Mouse (Mus musculus) limb, embryonic 10.5 days (tissue): ENCODE results near the gene Wnt2b. TPM values are rescaled to one million over a fixed set of nuclear protein-coding genes. Genes with fewer than 3 reads are reported as not detected.

Experiments
- DNase-seq: peaks from one replicate; pipeline ENCODE4 v3.0.0-alpha.2; 2017; ENCODE audit warnings: low spot score
- H3K27ac ChIP-seq: fragments of 300-500 bp; sonication (generic); 2 replicates; pipeline ENCODE4 v1.5.1; 2016; ENCODE audit warnings: mild to moderate bottlenecking
- H3K27me3 ChIP-seq: fragments of 300-500 bp; sonication (generic); 2 replicates; pipeline ENCODE4 v1.6.1; 2016; ENCODE audit warnings: low read depth, mild to moderate bottlenecking; ENCODE audit not compliant: poor library complexity, severe bottlenecking
- H3K36me3 ChIP-seq: fragments of 300-500 bp; sonication (generic); 2 replicates; pipeline ENCODE4 v1.6.1; 2016; ENCODE audit warnings: mild to moderate bottlenecking, moderate library complexity
- H3K4me1 ChIP-seq: fragments of 300-500 bp; sonication (generic); 2 replicates; pipeline ENCODE4 v1.6.1; 2016
- H3K4me3 ChIP-seq: fragments of 300-500 bp; sonication (generic); 2 replicates; pipeline ENCODE4 v1.5.1; 2016; ENCODE audit warnings: mild to moderate bottlenecking, moderate library complexity
- H3K9me3 ChIP-seq: fragments of 300-500 bp; sonication (generic); replicated peaks from 2 replicates; pipeline ENCODE4 v1.6.1; 2016; ENCODE audit warnings: mild to moderate bottlenecking
- WGBS: fragments of 180-500 bp; shearing (Covaris S2); methylation state at CpG from one replicate; pipeline ENCODE4 v1.1.7; 2016; 5-methylcytosine and 5-hydroxymethylcytosine counted together
- polyA plus RNA-seq: library from polyadenylated mRNA; unstranded; fragments of >200 nt; fragmentation: Nextera tagmentation; extraction: Ambion mirVana; gene quantifications from 2 replicates; pipeline ENCODE4 v1.2.1, GENCODE M21; 2016

Gene Wnt2b
- polyA plus RNA-seq, 1 experiment from 2014 or later: 0.39 TPM

DNA sequence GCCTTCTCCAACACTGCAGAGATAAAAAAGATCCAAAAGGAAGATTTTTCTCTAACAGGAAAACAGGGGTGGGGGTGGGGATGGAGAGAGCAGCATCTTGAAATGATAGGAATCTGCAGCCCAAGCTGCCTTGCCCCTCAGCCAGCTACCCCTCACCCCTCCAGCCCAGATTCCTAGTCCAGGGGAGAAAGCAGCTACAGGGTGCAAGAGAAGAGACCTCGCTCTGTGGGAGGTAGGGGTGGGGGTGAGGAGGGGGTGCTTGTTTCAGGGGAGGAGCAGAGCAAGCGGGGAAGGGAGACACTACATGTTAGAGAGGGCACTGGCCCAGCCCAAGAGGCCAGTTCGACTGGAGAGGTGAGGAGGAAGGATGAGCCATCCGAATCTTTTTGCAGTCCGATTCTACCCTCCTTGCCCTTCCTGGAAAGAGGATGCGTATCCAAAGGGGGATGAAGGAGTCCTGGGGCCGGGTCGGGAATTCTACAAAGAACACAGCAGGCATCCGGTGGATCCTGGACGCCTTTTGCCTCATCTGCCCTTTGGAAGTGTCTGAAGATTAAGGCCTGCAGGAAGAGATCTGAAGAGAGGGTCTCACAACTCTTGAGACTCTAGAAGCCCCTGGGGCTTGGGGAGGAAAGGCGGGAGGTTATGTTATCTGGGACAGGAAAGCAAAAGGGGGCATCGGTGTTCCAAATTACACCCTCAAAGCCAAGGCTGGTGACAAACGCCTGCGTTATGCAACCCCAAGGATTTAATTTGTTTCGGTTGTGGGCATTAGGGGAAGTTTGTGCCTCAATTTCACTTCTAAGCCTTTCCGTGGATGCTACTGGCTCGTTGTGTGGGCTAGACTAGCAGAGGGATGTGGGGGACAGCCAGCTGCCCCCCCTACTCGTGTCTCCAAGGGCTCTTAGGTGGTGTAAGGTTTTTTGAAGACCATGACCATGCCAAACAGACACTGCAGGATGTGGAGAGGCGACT, 1.4 kb downstream of the Wnt2b start:
- H3K27ac ChIP-seq: no peak overlapping the region
- H3K9me3 ChIP-seq: no peaks in the 10 kb centered on the region
- 9% methylated on average over 19 of the region's 19 CpGs for WGBS
- H3K36me3 ChIP-seq: peaks cover 7% of the 10 kb centered on the region; the same call in 1 of the 2 replicates
- H3K4me1 ChIP-seq: peaks cover 64% of the 10 kb centered on the region
- H3K27me3 ChIP-seq: peaks cover 72% of the 10 kb centered on the region
- peak; percentile 37 for DNase-seq
- H3K4me3 ChIP-seq: peak overlapping the region; percentile 57

DNA sequence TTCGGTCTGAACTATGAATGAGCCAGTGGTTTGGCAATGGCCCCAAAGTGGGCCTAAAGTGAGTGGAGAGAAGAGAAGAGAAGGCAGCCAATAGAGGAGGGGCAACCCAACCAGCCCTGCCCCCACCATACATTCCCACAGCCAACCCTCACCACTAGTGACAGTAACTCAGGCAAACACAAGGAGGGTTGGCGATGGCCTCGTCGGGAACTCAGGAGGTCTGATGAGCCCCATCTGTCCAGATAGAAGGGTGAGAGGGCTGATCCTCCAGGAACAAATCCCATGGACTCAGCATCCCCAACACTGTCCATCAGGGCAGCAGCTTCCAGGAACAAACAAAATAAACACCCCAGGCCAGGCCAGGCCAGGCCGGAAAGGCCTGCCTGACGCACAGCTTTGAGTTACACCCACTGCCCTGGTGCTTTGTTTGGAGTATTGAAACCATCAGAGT, 5.6 kb downstream of the Wnt2b start:
- Histone ChIP-seq H3K4me3 (no peak overlapping the region), H3K9me3 (no peaks in the 10 kb centered on the region), H3K27ac (no peak overlapping the region), H3K27me3 (peaks cover 31% of the 10 kb centered on the region), H3K36me3 (peaks cover 42% of the 10 kb centered on the region), H3K4me1 (peaks cover 23% of the 10 kb centered on the region)
- no peak for DNase-seq
- WGBS: 78% methylated on average over 6 of the region's 6 CpGs

DNA sequence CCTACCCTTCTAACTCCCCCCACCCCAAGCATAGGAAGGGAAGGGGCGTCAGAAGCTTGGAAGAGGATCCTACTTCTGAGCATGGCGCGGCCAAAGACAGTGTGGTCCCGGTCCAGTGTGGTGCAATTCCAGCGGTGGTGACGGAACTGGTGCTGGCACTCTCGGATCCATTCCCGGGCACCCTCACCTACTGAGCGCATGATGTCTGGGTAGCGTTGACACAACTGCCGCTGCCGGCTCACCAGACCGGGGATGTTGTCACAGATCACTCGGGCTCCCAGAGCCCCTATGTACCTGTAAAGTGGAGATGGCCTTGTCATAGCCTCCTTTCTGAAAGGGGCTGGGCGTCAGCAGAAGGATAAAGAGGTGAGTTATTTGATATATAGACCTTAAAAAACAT, 7.2 kb downstream of the Wnt2b start:
- 97% methylated on average over 15 of the region's 15 CpGs for WGBS

DNA sequence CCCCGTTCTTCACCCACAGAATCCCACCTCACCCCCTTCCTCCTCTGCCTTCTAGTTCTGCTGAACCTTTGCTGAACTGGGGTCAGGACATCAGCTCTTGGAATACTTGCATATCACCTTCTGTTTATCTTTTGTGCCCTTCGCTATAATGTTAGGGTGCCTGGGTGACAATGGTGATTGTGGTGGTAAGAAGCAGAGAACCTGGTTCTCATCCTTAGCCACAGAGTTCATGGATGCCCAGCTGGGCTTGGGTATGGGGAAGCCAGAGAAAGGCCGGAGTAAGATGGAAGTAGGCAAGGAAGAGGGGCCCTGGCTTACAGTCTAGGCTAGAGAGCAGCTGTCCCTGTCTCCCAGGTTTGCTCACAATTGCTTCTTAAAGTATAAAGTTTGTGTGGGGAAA, 7.6 kb downstream of the Wnt2b start:
- no peaks in the 10 kb centered on the region for H3K9me3 ChIP-seq
- 89% methylated on average over 3 of the region's 3 CpGs for WGBS
- H3K27me3 ChIP-seq: peaks cover 10% of the 10 kb centered on the region
- no peak overlapping the region for H3K4me3 ChIP-seq
- H3K4me1 ChIP-seq: peaks cover 10% of the 10 kb centered on the region
- H3K27ac ChIP-seq: no peak overlapping the region
- peaks cover 53% of the 10 kb centered on the region for H3K36me3 ChIP-seq
- DNase-seq: no peak

More for the DNA sequence above, 7.2 kb downstream of the Wnt2b start:
- DNase-seq: no peak
- Histone ChIP-seq H3K4me1 (peaks cover 10% of the 10 kb centered on the region), H3K4me3 (no peak overlapping the region), H3K9me3 (no peaks in the 10 kb centered on the region), H3K27me3 (peaks cover 14% of the 10 kb centered on the region), H3K36me3 (peaks cover 53% of the 10 kb centered on the region), H3K27ac (no peak overlapping the region)

DNA sequence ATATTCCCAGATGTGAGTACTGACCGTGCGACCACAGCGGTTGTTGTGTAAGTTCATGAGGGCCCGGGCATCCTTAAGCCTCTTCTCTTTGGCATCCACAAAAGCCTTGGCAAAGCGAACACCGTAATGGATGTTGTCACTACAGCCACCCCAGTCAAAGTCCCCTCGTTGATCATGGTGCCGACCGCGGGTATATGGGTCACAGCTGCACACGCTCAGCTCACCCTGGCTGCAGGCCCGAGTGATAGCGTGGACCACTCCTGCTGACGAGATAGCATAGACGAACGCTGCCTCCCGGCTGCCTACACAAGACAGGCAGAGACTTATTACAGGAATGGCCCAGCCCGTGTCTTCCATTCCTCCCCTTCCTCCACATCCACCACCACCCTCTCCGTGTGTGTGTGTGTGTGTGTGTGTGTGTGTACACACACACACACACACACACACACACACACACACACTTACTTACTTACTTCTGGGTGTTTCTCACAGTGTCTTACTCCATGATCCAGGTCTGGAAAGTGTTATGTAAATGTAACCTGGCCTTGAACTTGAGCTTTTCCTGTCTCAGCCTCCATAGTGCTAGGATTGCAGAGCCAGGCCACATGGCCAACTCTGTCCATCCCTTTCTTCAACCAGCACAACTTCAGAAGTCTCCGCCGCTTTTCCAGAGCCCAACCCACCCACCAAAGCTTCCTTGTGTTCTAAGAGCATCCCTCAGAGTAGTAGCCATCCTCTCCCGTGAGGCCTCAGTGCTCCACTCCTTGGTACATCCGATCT, 8.6 kb downstream of the Wnt2b start:
- H3K4me1 ChIP-seq: peaks cover 10% of the 10 kb centered on the region
- peaks cover 60% of the 10 kb centered on the region for H3K36me3 ChIP-seq
- no peak overlapping the region for H3K4me3 ChIP-seq
- H3K27me3 ChIP-seq: no peaks in the 10 kb centered on the region
- DNase-seq: no peak
- 90% methylated on average over 23 of the region's 23 CpGs for WGBS
- H3K27ac ChIP-seq: no peak overlapping the region
- H3K9me3 ChIP-seq: no peaks in the 10 kb centered on the region

DNA sequence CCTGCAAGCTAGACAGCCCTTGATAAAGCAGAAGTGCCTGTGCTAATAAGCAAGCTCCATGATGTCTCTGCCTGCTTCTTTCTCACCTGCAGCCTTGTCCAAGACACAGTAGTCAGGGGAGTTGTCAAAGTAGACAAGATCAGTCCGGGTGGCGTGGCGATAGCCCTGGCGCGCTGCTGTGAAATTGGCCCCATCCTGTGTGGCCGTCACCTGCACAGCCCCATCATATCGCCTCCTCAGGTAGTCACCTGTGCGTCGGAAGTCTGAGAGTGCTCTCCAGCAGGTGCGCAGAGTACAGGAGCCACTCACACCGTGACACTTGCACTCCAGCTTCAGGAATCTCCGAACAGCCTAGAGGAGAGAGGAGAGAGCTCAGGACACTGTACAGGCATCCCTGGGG, 10.8 kb downstream of the Wnt2b start:
- no peaks in the 10 kb centered on the region for H3K27me3 ChIP-seq
- H3K27ac ChIP-seq: no peak overlapping the region
- no peak overlapping the region for H3K4me3 ChIP-seq
- peaks cover under 1% of the 10 kb centered on the region; the same call in 1 of the 2 replicates for H3K4me1 ChIP-seq
- WGBS: 96% methylated on average over 12 of the region's 12 CpGs
- no peaks in the 10 kb centered on the region for H3K9me3 ChIP-seq
- peaks cover 74% of the 10 kb centered on the region for H3K36me3 ChIP-seq
- no peak for DNase-seq

DNA sequence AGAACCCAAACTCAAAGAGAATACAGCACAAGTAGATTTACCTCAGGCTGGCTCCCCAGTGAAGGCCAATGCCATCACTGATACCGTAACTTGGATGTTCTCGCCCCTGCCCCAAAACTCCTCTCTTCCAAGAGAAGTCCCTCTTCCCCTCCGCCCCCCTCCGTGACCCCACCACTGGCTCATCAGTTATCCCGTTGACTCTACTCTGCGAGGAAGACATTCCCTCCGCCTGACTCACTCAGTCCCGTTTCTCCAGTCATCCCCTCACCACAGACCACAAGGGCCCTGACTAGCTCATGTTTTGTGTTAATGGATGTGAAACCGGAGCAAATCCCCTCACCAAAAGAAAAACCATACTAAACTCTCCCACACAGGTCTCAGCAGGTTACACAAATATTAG, 16.8 kb downstream of the Wnt2b start:
- 71% methylated on average over 9 of the region's 9 CpGs for WGBS
- no peaks in the 10 kb centered on the region for H3K9me3 ChIP-seq
- H3K36me3 ChIP-seq: peaks cover 28% of the 10 kb centered on the region
- no peak for DNase-seq
- H3K4me3 ChIP-seq: no peak overlapping the region
- H3K27ac ChIP-seq: 0 out of 2 replicates have a peak overlapping the region, but pooled peaks have one; percentile 23
- no peaks in the 10 kb centered on the region for H3K27me3 ChIP-seq
- peaks cover 51% of the 10 kb centered on the region for H3K4me1 ChIP-seq

DNA sequence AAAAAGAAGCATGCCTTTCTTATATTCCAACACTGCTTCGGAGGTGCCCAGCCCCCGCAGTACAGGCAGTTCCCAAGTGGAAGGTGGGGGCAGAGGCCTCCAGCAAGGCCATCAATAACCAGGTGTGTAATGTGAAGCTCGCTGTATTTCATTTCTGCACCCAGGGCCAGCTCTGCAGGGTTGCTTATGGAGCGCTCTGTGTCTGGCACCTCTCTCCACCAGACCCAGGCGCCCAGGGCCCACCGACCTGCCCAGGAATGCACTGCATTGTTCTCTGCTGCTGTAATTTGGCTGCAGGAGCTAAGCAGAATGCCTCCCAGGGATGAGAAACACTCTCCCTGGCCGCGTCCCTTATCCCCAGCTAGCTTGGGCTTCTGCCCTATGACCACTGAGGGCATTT, 18.4 kb downstream of the Wnt2b start:
- Histone ChIP-seq H3K4me3 (no peak overlapping the region; the same call in 1 of the 2 replicates), H3K27ac (peak overlapping the region; percentile 59), H3K27me3 (no peaks in the 10 kb centered on the region), H3K9me3 (no peaks in the 10 kb centered on the region), H3K4me1 (peaks cover 55% of the 10 kb centered on the region), H3K36me3 (peaks cover 31% of the 10 kb centered on the region)
- DNase-seq: peak; percentile 65
- whole genome bisulfite sequencing: 31% methylated on average over 8 of the region's 8 CpGs

DNA sequence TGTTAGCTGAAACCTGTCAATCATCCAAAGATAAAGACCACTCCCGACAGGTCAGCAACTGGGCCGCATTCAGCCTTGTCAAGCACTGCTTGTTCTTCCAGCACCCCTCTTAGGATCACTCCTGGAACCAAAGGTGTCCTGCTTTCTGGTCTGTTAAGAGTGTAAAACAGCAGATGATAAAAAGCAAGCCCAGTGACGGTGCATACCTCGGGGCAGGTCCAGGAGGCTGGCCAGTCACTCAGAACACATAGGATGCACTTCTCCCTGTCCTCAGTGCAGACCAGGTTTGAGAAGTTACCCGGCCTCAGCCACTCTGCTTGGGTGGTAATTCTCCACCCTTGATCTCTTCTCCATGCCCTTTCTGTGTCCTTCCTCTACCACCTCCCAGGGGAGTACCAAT, 19.0 kb downstream of the Wnt2b start:
- Histone ChIP-seq H3K9me3 (no peaks in the 10 kb centered on the region), H3K4me1 (peaks cover 55% of the 10 kb centered on the region), H3K4me3 (no peak overlapping the region), H3K27me3 (no peaks in the 10 kb centered on the region), H3K27ac (peak overlapping the region; percentile 59), H3K36me3 (peaks cover 28% of the 10 kb centered on the region)
- WGBS: 62% methylated on average over 5 of the region's 5 CpGs
- no peak for DNase-seq

DNA sequence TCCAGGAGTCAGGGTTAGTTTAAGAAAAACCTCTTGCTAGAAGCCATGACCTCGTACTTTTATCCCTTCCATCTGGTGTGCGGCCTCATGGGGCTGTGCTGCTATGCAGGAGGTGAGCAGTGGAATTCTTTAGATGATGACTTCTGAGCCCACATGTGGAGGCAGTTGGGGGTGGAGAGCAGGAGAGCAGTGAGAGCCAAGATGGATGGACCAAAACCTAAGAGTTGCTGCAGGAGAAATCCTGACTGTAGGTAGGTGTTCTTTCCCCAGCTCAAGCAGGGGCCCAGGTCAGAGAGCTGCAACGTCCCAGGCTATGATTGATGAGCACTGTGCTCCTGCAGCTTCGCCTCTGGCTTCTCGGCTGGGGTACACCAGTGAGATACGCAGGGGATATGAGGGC, 21.0 kb downstream of the Wnt2b start:
- peak overlapping the region; percentile 74; the same call in 1 of the 2 replicates for H3K27ac ChIP-seq
- H3K4me3 ChIP-seq: no peak overlapping the region
- no peaks in the 10 kb centered on the region for H3K9me3 ChIP-seq
- peaks cover 55% of the 10 kb centered on the region for H3K4me1 ChIP-seq
- DNase-seq: peak; percentile 53
- WGBS: 22% methylated on average over 6 of the region's 6 CpGs
- peaks cover 20% of the 10 kb centered on the region; the same call in 1 of the 2 replicates for H3K36me3 ChIP-seq
- no peaks in the 10 kb centered on the region for H3K27me3 ChIP-seq

DNA sequence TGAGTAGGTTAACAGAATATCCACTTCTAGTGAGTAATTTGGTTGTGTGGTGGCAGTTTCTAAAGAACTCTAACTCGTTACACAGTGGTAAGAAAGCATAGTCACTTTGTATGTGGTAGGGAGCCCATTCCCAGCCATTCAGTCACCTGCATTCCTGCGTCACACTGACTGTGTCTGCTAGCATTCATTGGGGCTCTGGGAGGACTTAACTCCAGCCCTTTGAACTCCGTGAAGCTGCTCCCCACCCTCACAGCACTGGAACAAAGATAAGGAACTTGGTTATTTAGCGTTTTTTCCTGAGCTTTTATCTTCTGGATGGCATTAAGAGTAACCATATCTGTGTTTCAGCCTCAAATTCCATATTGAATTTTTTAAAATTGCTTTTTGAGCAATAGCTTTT, 23.4 kb downstream of the Wnt2b start:
- H3K36me3 ChIP-seq: peaks cover 29% of the 10 kb centered on the region; the same call in 1 of the 2 replicates
- no peak overlapping the region for H3K4me3 ChIP-seq
- no peak for DNase-seq
- peaks cover 37% of the 10 kb centered on the region for H3K4me1 ChIP-seq
- WGBS: 35% methylated on average over 4 of the region's 4 CpGs
- H3K9me3 ChIP-seq: no peaks in the 10 kb centered on the region
- no peak overlapping the region for H3K27ac ChIP-seq
- H3K27me3 ChIP-seq: no peaks in the 10 kb centered on the region

DNA sequence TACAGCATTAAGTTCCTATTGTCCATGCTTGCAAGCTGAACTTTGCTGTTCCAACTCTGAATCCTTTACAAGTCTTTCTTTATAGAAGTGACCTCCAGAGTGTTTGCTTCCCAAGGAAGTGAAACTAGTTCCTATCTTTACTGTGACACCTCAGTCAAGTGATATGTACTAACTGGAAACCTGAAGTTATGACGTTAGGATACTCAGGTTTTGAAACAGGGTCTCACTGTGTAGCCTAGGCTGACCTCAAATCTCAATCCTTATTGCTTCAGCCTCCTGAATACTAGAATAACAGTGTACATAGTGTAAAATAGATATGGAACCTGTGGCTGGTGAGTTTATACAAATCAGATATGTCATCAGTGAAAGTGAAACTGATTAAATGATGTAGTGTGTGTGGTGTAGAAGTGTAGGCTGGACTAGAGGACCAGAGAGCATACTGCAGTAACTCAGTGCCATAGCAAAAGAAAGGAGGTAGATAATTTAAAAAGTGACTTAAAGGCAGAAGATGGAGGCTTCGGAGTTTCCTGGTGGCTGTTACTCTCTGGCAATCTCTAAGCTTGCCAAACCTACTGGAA, 23.9 kb downstream of the Wnt2b start:
- H3K27me3 ChIP-seq: no peaks in the 10 kb centered on the region
- peaks cover 29% of the 10 kb centered on the region; the same call in 1 of the 2 replicates for H3K36me3 ChIP-seq
- no peak for DNase-seq
- no peak overlapping the region for H3K4me3 ChIP-seq
- H3K9me3 ChIP-seq: no peaks in the 10 kb centered on the region
- peaks cover 32% of the 10 kb centered on the region for H3K4me1 ChIP-seq
- H3K27ac ChIP-seq: no peak overlapping the region
- 85% methylated on average over 2 of the region's 2 CpGs for WGBS
